Mouse (Mus musculus): ENCODE measurements around the gene Lamb1.

GRCm38 (mm10) chr12:31327139-31327538 is 62.1 kb downstream of the Lamb1 start:
- TF ChIP-seq CTCF (IDR thresholded peaks at IDR 0.05; ENCODE audit: low read depth, low read length) (no peak), POLR2A (IDR thresholded peaks at IDR 0.05; ENCODE audit: extremely low read depth, insufficient read depth, low read length) (no peak)
